Mouse (Mus musculus): ENCODE results near the gene Gtf3c1. TPM values are rescaled to one million over a fixed set of nuclear protein-coding genes. Genes with fewer than 3 reads are reported as not detected.

The Gtf3c1 gene
- polyA plus RNA-seq, 1 experiment = 97.0 TPM

- peaks cover 74% of the 10 kb centered on the region for H3K4me1 ChIP-seq (replicated peaks; ENCODE audit: control insufficient read depth, insufficient read depth, low read length)
- H3K27me3 ChIP-seq (ENCODE audit: control insufficient read depth, insufficient read depth, low read length) = no peaks in the 10 kb centered on the region
- H3K27ac ChIP-seq (ENCODE audit: control insufficient read depth, insufficient read depth, low read length) = peak overlapping the region; percentile 96
- peak; percentile 94 for DNase-seq
- WGBS = 9% methylated on average over 4 of the region's 4 CpGs
- peak overlapping the region; percentile 77 for H3K4me3 ChIP-seq (ENCODE audit: control insufficient read depth, insufficient read depth, low read length)
- H3K36me3 ChIP-seq (ENCODE audit: control insufficient read depth, insufficient read depth, low read length) = peaks cover 5% of the 10 kb centered on the region; the same call in 1 of the 2 replicates
- TF ChIP-seq POLR2A (IDR thresholded peaks at IDR 0.05; ENCODE audit: control insufficient read depth, extremely low read depth, insufficient read depth, low read length, poor library complexity) (peak; percentile 38; the same call in 1 of the 2 replicates), CTCF (IDR thresholded peaks at IDR 0.05; ENCODE audit: borderline replicate concordance, control insufficient read depth, extremely low read depth, insufficient read depth, low read length, poor library complexity) (0 out of 2 replicates have a peak, but pooled peaks have one; percentile 36)
These were observed 101.8 kb downstream of the Gtf3c1 start for GRCm38 (mm10) chr7:125605725-125606139.

DNA sequence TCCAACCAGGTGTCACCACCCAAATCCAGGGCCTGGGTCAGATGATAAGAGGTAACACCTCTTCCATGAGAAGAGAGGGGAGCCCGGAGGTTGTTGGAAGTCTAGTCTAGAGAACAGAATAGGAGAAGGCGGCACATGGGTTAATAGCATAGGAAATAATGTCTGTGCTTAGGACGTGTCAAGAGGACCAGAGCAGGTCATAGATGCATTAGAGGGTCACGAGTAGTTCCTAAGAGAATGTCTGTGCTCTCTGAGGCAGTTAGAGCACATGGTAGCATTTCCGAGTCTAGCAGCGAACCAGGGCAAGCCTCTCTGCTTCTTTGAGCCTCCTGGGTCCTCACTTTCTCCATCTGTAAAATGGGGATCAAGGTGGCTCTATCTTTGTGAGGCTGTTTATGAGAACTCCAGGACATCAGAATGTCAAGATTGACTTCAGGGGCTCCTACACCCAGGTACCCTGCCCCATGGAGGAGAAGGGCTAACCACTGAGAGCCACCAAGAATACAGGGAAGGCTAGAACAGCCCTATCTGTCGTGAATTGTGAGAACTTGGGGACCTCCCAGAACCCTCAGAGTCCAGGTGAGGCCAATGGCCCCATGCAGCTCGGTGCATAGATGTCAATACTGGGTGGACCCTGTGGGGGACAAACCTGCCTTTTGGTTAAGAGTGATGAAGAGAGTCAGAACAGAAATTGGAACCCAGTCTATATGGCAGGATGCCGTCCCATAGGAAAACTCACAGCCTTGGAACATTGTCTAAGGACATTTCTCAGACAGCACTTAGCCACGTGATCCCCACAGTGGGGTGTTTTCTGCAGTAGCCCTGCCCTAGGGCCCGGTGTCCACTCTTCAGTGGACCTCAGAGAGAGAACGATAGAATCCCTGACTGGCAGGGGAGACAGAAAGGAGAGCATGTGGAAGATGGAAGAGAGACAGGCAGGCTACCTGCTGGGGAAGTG lies 102.9 kb downstream of the Gtf3c1 start:
- Histone ChIP-seq H3K4me1 (replicated peaks; ENCODE audit: control insufficient read depth, insufficient read depth, low read length) (peaks cover 85% of the 10 kb centered on the region), H3K4me3 (ENCODE audit: control insufficient read depth, insufficient read depth, low read length) (peak overlapping the region; percentile 77), H3K27ac (ENCODE audit: control insufficient read depth, insufficient read depth, low read length) (peak overlapping the region; percentile 96), H3K36me3 (ENCODE audit: control insufficient read depth, insufficient read depth, low read length) (0 out of 2 replicates have a peak, but pooled peaks cover 5% of the 10 kb centered on the region), H3K27me3 (ENCODE audit: control insufficient read depth, insufficient read depth, low read length) (no peaks in the 10 kb centered on the region)
- 88% methylated on average over 12 of the region's 12 CpGs for WGBS
- TF ChIP-seq POLR2A (IDR thresholded peaks at IDR 0.05; ENCODE audit: control insufficient read depth, extremely low read depth, insufficient read depth, low read length, poor library complexity) (no peak), CTCF (IDR thresholded peaks at IDR 0.05; ENCODE audit: borderline replicate concordance, control insufficient read depth, extremely low read depth, insufficient read depth, low read length, poor library complexity) (no peak)
- no peak for DNase-seq

- Histone ChIP-seq H3K36me3 (ENCODE audit: control insufficient read depth, insufficient read depth, low read length) (no peaks in the 10 kb centered on the region), H3K4me3 (ENCODE audit: control insufficient read depth, insufficient read depth, low read length) (peak within 1 kb of the TSS; percentile 77), H3K27ac (ENCODE audit: control insufficient read depth, insufficient read depth, low read length) (peak within 1 kb of the TSS; percentile 96), H3K27me3 (ENCODE audit: control insufficient read depth, insufficient read depth, low read length) (no peaks in the 10 kb centered on the region), H3K4me1 (replicated peaks; ENCODE audit: control insufficient read depth, insufficient read depth, low read length) (peaks cover 82% of the 10 kb centered on the region)
- 7% methylated on average over 11 of the region's 11 CpGs for WGBS
- TF ChIP-seq POLR2A (IDR thresholded peaks at IDR 0.05; ENCODE audit: control insufficient read depth, extremely low read depth, insufficient read depth, low read length, poor library complexity) = peak; percentile 77
- 0 out of 2 replicates have a peak, but pooled peaks have one; percentile 20 for TF ChIP-seq CTCF (IDR thresholded peaks at IDR 0.05; ENCODE audit: borderline replicate concordance, control insufficient read depth, extremely low read depth, insufficient read depth, low read length, poor library complexity)
- DNase-seq = peak; percentile 80
These were observed 104.4 kb downstream of the Gtf3c1 start, which contains the start of gene Il21r for GRCm38 (mm10) chr7:125603185-125603631. Gene Il21r, plus strand, starts transcription at chr7:125603429.

- H3K27ac ChIP-seq (ENCODE audit: control insufficient read depth, insufficient read depth, low read length) = peak overlapping the region; percentile 28; the same call in 1 of the 2 replicates
- WGBS = 65% methylated on average over 11 of the region's 11 CpGs
- H3K4me3 ChIP-seq (ENCODE audit: control insufficient read depth, insufficient read depth, low read length) = no peak overlapping the region
- TF ChIP-seq POLR2A (IDR thresholded peaks at IDR 0.05; ENCODE audit: control insufficient read depth, extremely low read depth, insufficient read depth, low read length, poor library complexity) (no peak), CTCF (IDR thresholded peaks at IDR 0.05; ENCODE audit: borderline replicate concordance, control insufficient read depth, extremely low read depth, insufficient read depth, low read length, poor library complexity) (no peak)
- no peak for DNase-seq
- no peaks in the 10 kb centered on the region for H3K36me3 ChIP-seq (ENCODE audit: control insufficient read depth, insufficient read depth, low read length)
- H3K27me3 ChIP-seq (ENCODE audit: control insufficient read depth, insufficient read depth, low read length) = no peaks in the 10 kb centered on the region
- H3K4me1 ChIP-seq (replicated peaks; ENCODE audit: control insufficient read depth, insufficient read depth, low read length) = peaks cover 78% of the 10 kb centered on the region
These were observed 105.6 kb downstream of the Gtf3c1 start for GRCm38 (mm10) chr7:125601821-125602448.

- TF ChIP-seq CTCF (IDR thresholded peaks at IDR 0.05; ENCODE audit: borderline replicate concordance, control insufficient read depth, extremely low read depth, insufficient read depth, low read length, poor library complexity) = no peak
- no peak for TF ChIP-seq POLR2A (IDR thresholded peaks at IDR 0.05; ENCODE audit: control insufficient read depth, extremely low read depth, insufficient read depth, low read length, poor library complexity)
- Histone ChIP-seq H3K27ac (ENCODE audit: control insufficient read depth, insufficient read depth, low read length) (peak overlapping the region; percentile 28; the same call in 1 of the 2 replicates), H3K4me3 (ENCODE audit: control insufficient read depth, insufficient read depth, low read length) (no peak overlapping the region), H3K27me3 (ENCODE audit: control insufficient read depth, insufficient read depth, low read length) (no peaks in the 10 kb centered on the region), H3K36me3 (ENCODE audit: control insufficient read depth, insufficient read depth, low read length) (no peaks in the 10 kb centered on the region), H3K4me1 (replicated peaks; ENCODE audit: control insufficient read depth, insufficient read depth, low read length) (peaks cover 75% of the 10 kb centered on the region)
- no peak for DNase-seq
- 77% methylated on average over 6 of the region's 6 CpGs for WGBS
These were observed 106.3 kb downstream of the Gtf3c1 start for GRCm38 (mm10) chr7:125601280-125601670.
